Mouse (Mus musculus) thymus, postnatal 0 days (tissue): Measurements from ENCODE around the gene Cldn11. TPM values are rescaled to one million over a fixed set of nuclear protein-coding genes. Genes with fewer than 3 reads are reported as not detected.

ENCODE experiments used
- DNase-seq: peaks from one replicate; pipeline ENCODE4 v3.0.0-alpha.2; 2015; ENCODE audit warnings: low spot score
- polyA plus RNA-seq: library from polyadenylated mRNA; unstranded; fragments of >200 nt; fragmentation: Nextera tagmentation; extraction: Ambion mirVana; gene quantifications from 2 replicates; pipeline ENCODE4 v1.2.1, GENCODE M21; 2015

The Cldn11 gene
- polyA plus RNA-seq, 1 experiment from 2014 or later = 0.21 TPM

DNA sequence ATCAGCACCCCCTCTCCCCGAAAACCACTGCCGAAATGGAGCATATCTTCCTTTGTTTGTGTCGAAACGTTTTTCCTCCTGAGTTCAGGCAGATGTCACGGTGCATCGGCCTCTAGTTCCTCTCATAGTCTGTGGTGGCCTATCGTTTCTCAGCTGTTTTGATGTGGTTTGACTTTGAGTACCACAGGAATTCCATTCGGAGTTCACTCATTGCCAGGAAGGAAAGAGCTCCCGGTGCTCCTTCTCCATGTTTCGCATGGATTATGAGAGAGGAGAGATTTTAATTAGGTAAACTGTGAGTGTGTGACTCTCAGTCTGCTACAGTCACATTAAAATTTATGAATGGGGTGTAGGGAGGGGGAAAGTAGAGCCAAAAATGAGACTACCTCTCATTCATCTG, 10.3 kb downstream of the Cldn11 start:
- DNase-seq = no peak

GRCm38 (mm10) chr3:31161336-31161735, 11.6 kb downstream of the Cldn11 start:
- DNase-seq = no peak

DNA sequence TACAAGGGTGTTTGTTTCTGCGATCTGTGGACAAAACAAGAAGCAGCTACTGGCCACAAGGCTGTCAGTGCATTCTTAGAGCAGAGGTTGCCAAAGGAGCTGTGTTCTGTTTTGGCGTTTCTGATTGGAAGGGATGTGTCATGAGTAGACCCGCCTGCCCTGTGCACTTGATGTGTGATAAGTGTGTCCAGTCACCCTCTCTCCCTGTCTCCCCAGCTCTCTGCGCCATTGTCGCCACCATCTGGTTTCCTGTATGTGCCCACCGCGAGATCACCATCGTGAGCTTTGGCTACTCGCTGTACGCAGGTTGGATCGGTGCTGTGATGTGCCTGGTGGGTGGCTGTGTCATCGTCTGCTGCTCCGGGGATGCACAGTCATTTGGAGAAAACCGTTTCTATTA, 13.1 kb downstream of the Cldn11 start:
- DNase-seq = no peak

- no peak for DNase-seq
Observed at GRCm38 (mm10) chr3:31165803-31166202, 16.1 kb downstream of the Cldn11 start.

DNA sequence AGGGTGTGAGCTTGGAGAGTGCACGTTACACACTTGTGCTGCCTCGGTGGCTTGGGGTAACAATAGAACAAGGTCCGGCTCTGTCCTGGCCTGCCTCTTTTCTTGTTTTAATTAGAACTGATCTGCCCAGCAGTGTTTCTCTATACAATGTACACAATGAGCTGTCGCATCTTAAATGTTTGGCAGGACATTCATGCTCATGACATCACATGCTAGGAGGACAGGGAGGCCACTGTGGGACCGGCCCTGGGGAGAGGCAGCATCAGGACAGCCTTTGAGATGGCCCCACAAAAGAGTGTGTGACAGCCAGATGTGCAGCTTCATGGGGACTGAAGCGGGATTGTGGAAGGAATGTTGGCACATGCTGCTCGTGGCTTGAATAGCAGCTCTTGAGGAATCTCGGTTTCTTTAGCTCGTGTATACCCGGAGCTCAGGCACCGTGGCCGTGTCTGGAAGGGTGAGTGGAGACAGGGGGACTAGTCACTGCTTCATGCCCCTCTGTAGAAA, 16.7 kb downstream of the Cldn11 start:
- DNase-seq = no peak

DNA sequence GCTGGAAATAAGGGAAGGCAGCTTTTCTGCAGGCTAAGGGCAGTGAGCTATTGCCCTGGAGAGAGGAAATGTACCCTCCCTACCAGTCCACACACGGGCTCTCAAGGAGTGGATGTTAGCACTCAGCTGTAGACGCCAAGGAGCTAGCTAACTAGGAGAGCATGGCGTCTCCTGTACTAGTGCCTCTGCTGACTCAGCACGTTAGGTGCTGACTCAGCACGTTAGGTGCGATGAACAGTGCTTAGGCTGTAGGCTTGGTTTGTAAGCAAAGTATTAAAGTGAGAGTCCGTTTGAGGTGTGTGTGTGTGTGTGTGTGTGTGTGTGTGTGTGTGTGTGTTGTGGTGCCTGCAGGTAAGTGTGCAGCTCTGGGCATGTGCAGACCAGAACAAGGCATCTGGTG, 40.6 kb downstream of the Cldn11 start:
- DNase-seq = no peak

- no peak for DNase-seq
Observed at GRCm38 (mm10) chr3:31191402-31191801, 41.7 kb downstream of the Cldn11 start.

DNA sequence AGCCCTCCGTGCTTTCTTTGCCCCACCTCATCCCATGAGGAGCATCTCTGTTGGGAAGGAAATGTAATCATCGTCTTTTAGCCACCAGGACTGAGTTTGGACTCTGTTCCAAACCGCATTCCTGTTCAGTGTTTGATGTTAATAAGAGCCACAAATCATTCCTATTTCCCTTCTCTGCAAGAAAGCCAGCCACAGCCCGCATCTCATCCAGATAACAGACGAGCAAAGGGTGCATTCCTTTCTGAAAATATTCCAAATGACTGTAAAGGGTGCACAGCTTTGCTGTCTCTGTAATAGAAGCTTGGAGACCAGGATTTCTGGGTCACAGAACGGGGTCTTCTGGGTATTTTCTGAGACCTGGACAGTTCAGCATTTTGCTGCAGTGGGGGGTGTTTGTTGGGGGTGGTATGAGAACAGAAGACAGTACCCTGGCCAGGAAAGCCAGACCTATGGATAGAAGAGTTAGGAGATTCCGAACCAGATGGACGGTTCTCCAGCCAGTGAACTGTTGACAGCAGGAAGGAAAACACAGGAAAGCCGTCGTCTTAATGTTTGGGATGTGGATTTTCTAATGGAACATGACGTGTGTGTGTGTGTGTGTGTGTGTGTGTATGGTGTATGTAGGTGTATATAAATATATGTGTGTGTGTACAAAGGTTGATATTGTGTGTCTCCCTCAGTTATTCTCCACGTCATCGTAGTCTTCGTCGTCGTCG, 49.6 kb downstream of the Cldn11 start:
- DNase-seq = no peak

- DNase-seq = no peak
Observed at GRCm38 (mm10) chr3:31203947-31204346, 54.2 kb downstream of the Cldn11 start.

- no peak for DNase-seq
Observed at GRCm38 (mm10) chr3:31205167-31205566, 55.4 kb downstream of the Cldn11 start.

DNA sequence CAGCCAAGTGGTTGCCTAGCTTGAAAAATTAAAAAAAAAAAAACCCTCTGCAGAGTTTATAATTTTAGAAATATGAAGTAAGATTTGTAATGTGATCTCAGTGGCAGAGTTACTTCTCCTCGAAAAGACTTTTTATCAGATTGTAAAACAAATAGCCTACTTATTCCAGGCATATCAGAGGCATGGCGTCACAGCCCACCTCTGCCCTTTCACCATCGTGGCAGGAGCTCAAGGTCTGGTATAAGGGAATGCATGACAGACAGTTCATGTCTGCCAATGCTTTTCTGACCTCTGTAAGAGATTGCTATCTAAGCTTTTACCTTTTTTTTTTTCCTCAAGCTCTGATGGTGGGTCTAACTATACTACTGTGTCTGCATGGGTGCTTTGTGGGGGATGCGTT, 58.3 kb downstream of the Cldn11 start:
- no peak for DNase-seq

- DNase-seq = no peak
Observed at GRCm38 (mm10) chr3:31208458-31208994, 58.8 kb downstream of the Cldn11 start.

GRCm38 (mm10) chr3:31209001-31209400, 59.3 kb downstream of the Cldn11 start:
- DNase-seq = no peak

GRCm38 (mm10) chr3:31212205-31213038, 62.7 kb downstream of the Cldn11 start:
- DNase-seq = no peak

DNA sequence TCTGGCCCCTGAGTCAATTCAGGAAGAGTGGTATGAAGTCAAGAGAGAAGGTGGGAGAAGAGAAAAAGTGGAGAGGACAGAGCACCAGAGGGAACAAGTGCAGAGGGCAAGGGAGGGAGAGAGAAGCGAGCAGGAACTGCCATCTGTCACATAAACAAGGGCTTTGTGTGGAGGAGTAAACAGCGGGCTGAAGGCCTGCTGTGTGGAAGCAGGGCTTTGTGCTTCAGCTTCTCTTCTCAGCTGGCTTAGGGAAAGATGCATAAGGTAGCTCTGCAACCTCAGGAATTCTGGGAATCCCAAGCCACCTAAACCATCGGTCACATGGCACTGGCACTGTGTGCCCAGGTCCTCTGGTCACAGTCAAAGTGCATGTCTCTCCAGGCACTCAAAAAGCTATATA, 64.1 kb downstream of the Cldn11 start:
- no peak for DNase-seq

Other genes with a start within 250 kb of the Cldn11 start
- 4.0 and 5.3 TPM in 2 replicates for gene Phc3, start 180.5 kb upstream of the Cldn11 start, polyA plus RNA-seq
- gene Prkci, start 154.2 kb upstream of the Cldn11 start, polyA plus RNA-seq = 15.0 and 15.9 TPM in 2 replicates
- 14.6 and 17.0 TPM in 2 replicates for gene Skil, start 54.9 kb upstream of the Cldn11 start, polyA plus RNA-seq
- gene Slc7a14, start 160.5 kb downstream of the Cldn11 start, polyA plus RNA-seq = 0.01 and 0.04 TPM in 2 replicates